Mouse (Mus musculus): ENCODE results near the gene Pdcd4. TPM values are rescaled to one million over a fixed set of nuclear protein-coding genes. Genes with fewer than 3 reads are reported as not detected.

Pdcd4 gene
- polyA plus RNA-seq, 1 experiment from 2014 or later = 88.7 TPM

DNA sequence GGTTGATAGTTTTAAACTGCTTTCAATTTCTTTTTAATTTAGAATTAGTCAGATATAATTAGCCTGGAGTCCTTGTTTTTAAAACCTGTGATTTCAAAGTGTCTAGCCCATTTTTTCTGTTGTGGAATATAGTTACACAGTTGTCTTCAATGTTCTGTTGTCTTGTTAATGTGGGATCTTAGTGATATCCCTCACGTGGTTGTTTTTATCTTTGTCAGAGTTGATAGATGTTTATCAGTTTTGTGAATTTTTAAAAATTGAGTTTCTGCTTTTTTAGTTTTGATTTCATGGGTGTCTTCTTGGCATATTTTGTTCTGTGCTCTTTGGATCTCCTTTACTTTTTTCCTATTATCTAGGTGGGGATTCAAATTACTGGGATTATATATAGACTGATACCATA lies 81.6 kb downstream of the Pdcd4 start:
- ATAC-seq (ENCODE audit: low FRiP score, low read depth) = no peak
- no peak overlapping the region for H3K9ac ChIP-seq (replicated peaks)
- H3K27ac ChIP-seq (replicated peaks) = no peak overlapping the region
- H3K27me3 ChIP-seq = no peaks in the 10 kb centered on the region
- H3K4me3 ChIP-seq = no peak overlapping the region
- no peak overlapping the region for H3K4me2 ChIP-seq (replicated peaks)
- peaks cover 7% of the 10 kb centered on the region for H3K36me3 ChIP-seq
- peaks cover 6% of the 10 kb centered on the region; the same call in 1 of the 2 replicates for H3K9me3 ChIP-seq
- no peaks in the 10 kb centered on the region for H3K4me1 ChIP-seq
- WGBS = 95% methylated on average over 1 of the region's 1 CpGs

Other genes starting within 250 kb of the Pdcd4 start
- 1.3 and 1.9 TPM in 2 replicates for gene Rbm20, start 214.9 kb upstream of the Pdcd4 start, polyA plus RNA-seq (2016; fragmentation: Nextera tagmentation; extraction: Ambion mirVana)
- 71.3 and 76.7 TPM in 2 replicates for gene Shoc2, start 52.1 kb downstream of the Pdcd4 start, polyA plus RNA-seq (2016; fragmentation: Nextera tagmentation; extraction: Ambion mirVana)
- 119 and 133 TPM in 2 replicates for gene Bbip1, start 52.4 kb downstream of the Pdcd4 start, polyA plus RNA-seq (2016; fragmentation: Nextera tagmentation; extraction: Ambion mirVana)
- gene Adra2a, start 151.9 kb downstream of the Pdcd4 start, polyA plus RNA-seq (2016; fragmentation: Nextera tagmentation; extraction: Ambion mirVana) = 2.3 and 3.1 TPM in 2 replicates